Mouse (Mus musculus) cerebellum, adult 2 months (tissue): Measurements from ENCODE around the gene Ddx41.

Experiments
- CTCF ChIP-seq: fragments of 200-500 bp; IDR thresholded peaks from 2 replicates; pipeline ENCODE4 v1.5.1; 2011; ENCODE audit warnings: low read depth, mild to moderate bottlenecking, control low read depth, low read length, moderate library complexity, borderline replicate concordance; ENCODE audit not compliant: insufficient read depth
- POLR2A ChIP-seq: fragments of 200-500 bp; IDR thresholded peaks from 2 replicates; pipeline ENCODE4 v1.6.1; 2011; ENCODE audit warnings: low read length, control low read depth, borderline replicate concordance; ENCODE audit not compliant: insufficient read depth

DNA sequence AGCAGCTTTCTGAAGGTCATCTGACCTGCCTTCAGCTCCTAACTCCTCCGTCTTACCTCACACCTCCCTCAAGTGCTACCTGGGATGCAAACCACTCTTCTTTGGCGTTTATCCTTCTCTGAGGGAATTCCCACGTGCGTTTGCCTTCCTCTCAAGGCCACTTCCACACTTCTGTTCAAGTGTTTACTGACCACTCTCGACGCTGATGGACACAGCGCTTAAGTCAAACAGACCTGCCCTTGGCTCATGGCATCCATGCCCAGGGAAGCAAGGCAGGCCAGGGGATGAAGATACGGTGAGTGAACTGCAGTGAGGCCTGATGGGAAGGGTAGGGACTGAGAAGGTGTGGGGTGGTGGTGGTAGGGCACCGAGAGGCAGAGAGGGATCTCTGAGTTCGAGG is 35.9 kb downstream of the Ddx41 start:
- TF ChIP-seq POLR2A (no peak), CTCF (no peak)
